Mouse (Mus musculus): ENCODE measurements at regions not wholly inside any gene's neighbourhood (a gene's known extent, or its start where the extent isn't known, plus 50 kb on each side); places are given as distances from the start of the nearest gene placed in this dataset.

DNA sequence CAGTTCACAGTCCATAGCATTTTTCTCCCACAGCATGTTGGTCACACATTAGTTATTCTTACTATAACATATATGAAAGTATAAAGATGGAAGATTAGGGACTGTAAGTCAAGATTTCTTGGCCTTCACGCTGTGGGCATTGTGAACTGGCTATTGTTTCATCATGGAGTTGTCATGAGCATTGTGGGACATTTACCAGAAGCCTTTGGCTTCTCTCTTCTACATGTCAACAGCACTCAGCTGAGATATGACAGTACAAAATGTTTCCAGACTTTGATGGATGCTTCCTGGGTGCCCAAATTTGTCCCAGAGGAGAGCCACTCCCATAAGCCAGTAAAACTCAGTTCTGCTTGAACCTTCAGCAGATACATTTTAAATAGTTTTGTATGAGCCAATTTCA, 1331.5 kb downstream of the Gsdmc2 start:
- Histone ChIP-seq H3K79me2 (ENCODE audit: control insufficient read depth, insufficient read depth, low read length, poor library complexity) (no peaks in the 10 kb centered on the region), H3K9ac (ENCODE audit: control insufficient read depth, low read depth, low read length, poor library complexity, severe bottlenecking) (no peak overlapping the region), H3K27ac (ENCODE audit: control insufficient read depth, low read depth, low read length) (no peak overlapping the region)

DNA sequence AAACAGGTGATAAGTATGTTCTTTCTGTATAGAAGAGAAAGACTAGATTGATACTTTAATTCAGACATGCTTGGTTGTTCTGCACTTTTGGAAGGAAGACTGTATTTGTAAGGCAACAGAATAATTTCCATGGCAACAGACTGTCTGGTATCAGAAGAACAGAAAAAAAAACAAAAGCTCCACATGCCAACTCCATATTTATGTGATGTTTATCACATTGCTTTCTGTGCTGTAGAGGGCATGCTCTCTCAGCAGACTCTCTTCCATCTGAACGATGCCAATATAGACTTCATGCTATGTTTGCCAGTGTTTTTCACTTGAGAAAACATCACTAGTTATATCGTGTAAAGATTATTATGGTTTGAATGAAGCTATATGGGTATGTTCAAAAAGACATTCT, 1333.5 kb downstream of the Gsdmc2 start:
- Histone ChIP-seq H3K27ac (ENCODE audit: control insufficient read depth, low read depth, low read length) (no peak overlapping the region), H3K9me3 (replicated peaks; ENCODE audit: insufficient read depth, low read length) (no peaks in the 10 kb centered on the region), H3K9ac (ENCODE audit: control insufficient read depth, low read depth, low read length, poor library complexity, severe bottlenecking) (no peak overlapping the region), H3K36me3 (ENCODE audit: control insufficient read depth in 1 of 2, insufficient read depth in 2 of 2, low read length in 2 of 2) (no peaks in the 10 kb centered on the region), H3K4me3 (ENCODE audit: control insufficient read depth in 1 of 2, insufficient read depth in 1 of 2, low read depth in 2 of 2, low read length in 2 of 2) (no peak overlapping the region), H3K79me2 (ENCODE audit: control insufficient read depth, insufficient read depth, low read length, poor library complexity) (no peaks in the 10 kb centered on the region), H3K27me3 (ENCODE audit: control insufficient read depth in 1 of 2, insufficient read depth in 2 of 2, low read length in 2 of 2) (no peaks in the 10 kb centered on the region), H3K4me1 (ENCODE audit: control insufficient read depth in 1 of 2, insufficient read depth in 2 of 2, low read length in 2 of 2) (no peaks in the 10 kb centered on the region)
- no peak for DNase-seq (ENCODE audit: low read depth, low spot score)
- TF ChIP-seq ZKSCAN1 (IDR thresholded peaks at IDR 0.05; ENCODE audit: low read depth, low read length), result no peak

More for the DNA sequence above, 1331.5 kb downstream of the Gsdmc2 start:
- Histone ChIP-seq H3K27me3 (ENCODE audit: control insufficient read depth in 1 of 2, insufficient read depth in 2 of 2, low read length in 2 of 2) (no peaks in the 10 kb centered on the region), H3K36me3 (ENCODE audit: control insufficient read depth in 1 of 2, insufficient read depth in 2 of 2, low read length in 2 of 2) (no peaks in the 10 kb centered on the region), H3K4me1 (ENCODE audit: control insufficient read depth in 1 of 2, insufficient read depth in 2 of 2, low read length in 2 of 2) (no peaks in the 10 kb centered on the region), H3K4me3 (ENCODE audit: control insufficient read depth in 1 of 2, insufficient read depth in 1 of 2, low read depth in 2 of 2, low read length in 2 of 2) (no peak overlapping the region), H3K9me3 (replicated peaks; ENCODE audit: insufficient read depth, low read length) (no peaks in the 10 kb centered on the region)
- DNase-seq (ENCODE audit: low read depth, low spot score), result no peak
- no peak for TF ChIP-seq CHD1 (IDR thresholded peaks at IDR 0.05; ENCODE audit: low read depth, low read length)
- no peak for TF ChIP-seq NRF1 (IDR thresholded peaks at IDR 0.05; ENCODE audit: insufficient read depth, low read depth, low read length, poor library complexity, severe bottlenecking)
- TF ChIP-seq ZNF384 (IDR thresholded peaks at IDR 0.05; ENCODE audit: low read depth, low read length), result no peak
- no peak for TF ChIP-seq JUND (IDR thresholded peaks at IDR 0.05; ENCODE audit: low read depth, low read length)
- TF ChIP-seq RAD21 (IDR thresholded peaks at IDR 0.05; ENCODE audit: low read depth, low read length), result no peak
- no peak for TF ChIP-seq EP300 (IDR thresholded peaks at IDR 0.05; ENCODE audit: low read depth in 1 of 2, low read length in 2 of 2)
- TF ChIP-seq UBTF (IDR thresholded peaks at IDR 0.05; ENCODE audit: borderline replicate concordance, insufficient read depth, low read depth, low read length), result no peak
- TF ChIP-seq TAL1 (IDR thresholded peaks at IDR 0.05; ENCODE audit: low read length), result no peak
- no peak for TF ChIP-seq GABPA (IDR thresholded peaks at IDR 0.05; ENCODE audit: low read depth, low read length)
- no peak for TF ChIP-seq SMC3 (IDR thresholded peaks at IDR 0.05; ENCODE audit: low read depth, low read length)
- TF ChIP-seq MXI1 (IDR thresholded peaks at IDR 0.05; ENCODE audit: low read depth, low read length), result no peak

DNA sequence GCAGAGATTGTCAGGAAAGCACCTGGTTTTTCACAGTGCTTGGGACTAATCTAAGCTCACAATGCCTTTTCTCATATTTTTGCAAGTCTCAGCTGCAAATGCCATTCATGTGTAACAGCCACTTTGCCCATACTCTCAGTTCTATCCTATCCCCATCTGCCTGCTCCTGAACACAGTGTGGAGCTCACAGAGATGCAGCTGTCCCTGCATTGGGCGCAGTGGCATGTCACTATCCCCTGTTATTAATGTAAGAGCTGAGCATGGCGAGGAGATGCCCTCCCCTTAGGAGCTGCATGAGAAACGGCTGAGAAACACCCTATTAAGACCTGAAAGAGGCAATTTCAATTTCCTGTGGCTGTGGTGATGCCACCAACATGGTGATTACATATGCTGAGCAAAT, 1341.1 kb downstream of the Gsdmc2 start:
- H3K4me1 ChIP-seq (ENCODE audit: control insufficient read depth in 1 of 2, insufficient read depth in 2 of 2, low read length in 2 of 2), result no peaks in the 10 kb centered on the region
- H3K79me2 ChIP-seq (ENCODE audit: control insufficient read depth, insufficient read depth, low read length, poor library complexity), result no peaks in the 10 kb centered on the region
- TF ChIP-seq TCF12 (IDR thresholded peaks at IDR 0.05; ENCODE audit: low read depth, low read length) (no peak), CTCF (IDR thresholded peaks at IDR 0.05 in 2 of 3, conservative IDR thresholded peaks at IDR 0.05 in 1 of 3; ENCODE audit: control insufficient read depth in 1 of 3, insufficient read depth in 1 of 3, low read depth in 2 of 3, low read length in 3 of 3, poor library complexity in 1 of 3, severe bottlenecking in 1 of 3) (no peak), ETS1 (IDR thresholded peaks at IDR 0.05; ENCODE audit: low read depth, low read length) (no peak), EP300 (IDR thresholded peaks at IDR 0.05; ENCODE audit: low read depth in 1 of 2, low read length in 2 of 2) (no peak), POLR2AphosphoS5 (IDR thresholded peaks at IDR 0.05; ENCODE audit: borderline replicate concordance, low read depth, low read length) (no peak), SIN3A (IDR thresholded peaks at IDR 0.05; ENCODE audit: low read length) (no peak), KAT2A (conservative IDR thresholded peaks at IDR 0.05; ENCODE audit: low read depth, low read length) (no peak), POLR2A (IDR thresholded peaks at IDR 0.05; ENCODE audit: control insufficient read depth in 1 of 2, insufficient read depth in 1 of 2, low read depth in 1 of 2, low read length in 2 of 2, poor library complexity in 1 of 2) (no peak)
- no peak overlapping the region for H3K4me3 ChIP-seq (ENCODE audit: control insufficient read depth in 1 of 2, insufficient read depth in 1 of 2, low read depth in 2 of 2, low read length in 2 of 2)
- no peak for DNase-seq (ENCODE audit: low read depth, low spot score)
- H3K36me3 ChIP-seq (ENCODE audit: control insufficient read depth in 1 of 2, insufficient read depth in 2 of 2, low read length in 2 of 2), result no peaks in the 10 kb centered on the region
- H3K27me3 ChIP-seq (ENCODE audit: control insufficient read depth in 1 of 2, insufficient read depth in 2 of 2, low read length in 2 of 2), result no peaks in the 10 kb centered on the region
- H3K9me3 ChIP-seq (replicated peaks; ENCODE audit: insufficient read depth, low read length), result no peaks in the 10 kb centered on the region
- no peak overlapping the region for H3K27ac ChIP-seq (ENCODE audit: control insufficient read depth, low read depth, low read length)
- H3K9ac ChIP-seq (ENCODE audit: control insufficient read depth, low read depth, low read length, poor library complexity, severe bottlenecking), result no peak overlapping the region
